Mouse (Mus musculus): Measurements from ENCODE around the gene Psors1c2.

DNA sequence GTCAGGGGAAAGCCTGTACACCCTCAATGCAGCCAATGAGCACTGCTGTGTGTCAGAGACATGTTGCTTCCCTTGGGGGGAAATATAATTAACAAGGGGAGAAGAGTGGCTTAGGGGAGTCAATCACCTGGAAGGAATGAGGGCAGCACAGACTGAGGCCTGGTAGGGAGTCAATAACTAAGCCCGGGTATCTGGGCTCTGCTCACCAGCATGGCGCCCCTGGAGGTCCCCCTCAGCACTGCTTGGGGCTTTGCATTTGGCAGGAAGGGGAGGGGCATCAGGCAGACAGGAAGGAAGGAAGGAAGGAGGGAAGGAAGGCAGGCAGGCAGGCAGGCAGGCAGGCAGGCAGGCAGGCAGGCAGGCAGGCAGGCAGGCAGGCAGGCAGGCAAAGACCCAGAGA, 14.5 kb downstream of the Psors1c2 start:
- TF ChIP-seq CTCF (IDR thresholded peaks at IDR 0.05; ENCODE audit: low read depth) (no peak), EP300 (IDR thresholded peaks at IDR 0.05; ENCODE audit: low read depth) (no peak)
